ENCODE assay signal across 34 mouse cellular contexts in the genomic region with DNA sequence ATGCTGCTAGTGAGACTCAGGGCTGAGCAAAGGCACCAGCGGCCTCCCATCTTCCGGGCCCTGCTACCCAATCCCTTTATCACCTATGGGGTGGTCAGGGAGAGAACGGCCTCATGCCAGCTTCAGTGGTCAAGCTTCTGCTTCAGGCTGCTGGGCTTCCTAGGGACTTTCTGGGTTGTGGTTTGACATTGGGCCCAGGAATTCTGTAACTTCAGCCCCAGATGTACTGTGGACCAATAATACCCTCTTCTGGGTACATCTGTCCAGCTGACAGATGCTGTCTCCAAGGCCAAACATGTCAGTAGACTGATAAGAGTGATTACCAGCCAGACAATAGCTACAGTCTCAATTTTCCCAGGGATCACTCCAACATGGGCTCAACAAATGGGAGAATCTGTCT. TPM values are rescaled to one million over a fixed set of nuclear protein-coding genes. Genes with fewer than 3 reads are reported as not detected.
DNase-seq lines count a peak whose midpoint lies in the region; TF ChIP-seq lines count a peak whose summit lies in the region.
"Had no signal": no experiment of that assay in that cellular context is flagged by ENCODE, and none has a peak within 500 bp of the region (broad histone marks: within the 10 kb centered on the region; RNA-seq: fewer than 3 reads in every experiment).

No protein-coding gene starts in this region.

- H3K4me3 ChIP-seq in cerebellum, adult 2 months (replicated peaks; ENCODE audit: insufficient read depth, low read depth, low read length) = no peak overlapping the region
- H3K4me3 ChIP-seq: forebrain, embryonic 10.5 days; forebrain, embryonic 13.5 days; heart, adult 2 months; heart, embryonic 10.5 days; heart, embryonic 13.5 days had no signal

- TF ChIP-seq CTCF in cerebellum, adult 2 months (IDR thresholded peaks at IDR 0.05; ENCODE audit: borderline replicate concordance, insufficient read depth, low read depth, low read length) = no peak

- H3K27ac ChIP-seq in cerebellum, adult 2 months (ENCODE audit: insufficient read depth, low read length) = no peak overlapping the region
- H3K27ac ChIP-seq: forebrain, embryonic 10.5 days; forebrain, embryonic 13.5 days; heart, adult 2 months; heart, embryonic 10.5 days; heart, embryonic 13.5 days; hindbrain, embryonic 14.5 days; hindbrain, postnatal 0 days had no signal

- no peaks in the 10 kb centered on the region for H3K27me3 ChIP-seq in cerebellum, adult 2 months (ENCODE audit: control insufficient read depth, insufficient read depth, low read length)
- H3K27me3 ChIP-seq: forebrain, embryonic 13.5 days had no signal

- peaks cover 15% of the 10 kb centered on the region for H3K4me1 ChIP-seq in cerebellum, adult 2 months (ENCODE audit: control insufficient read depth, insufficient read depth, low read length)

- 97% methylated on average over 3 of the region's 3 CpGs for WGBS in cerebellum, adult 2 months

- TF ChIP-seq POLR2A in cerebellum, adult 2 months (IDR thresholded peaks at IDR 0.05; ENCODE audit: borderline replicate concordance, insufficient read depth, low read length) = no peak

- peak; percentile 8 for DNase-seq in cerebellum, adult 11-12 months
- no peak for DNase-seq in cerebellum, adult 18-20 months
- DNase-seq in cerebellum, postnatal 10 days = peak; percentile 9 to 14
- DNase-seq in cerebellum, adult 2 months = no peak
- DNase-seq in adipocyte (ENCODE audit: low spot score) = peak; percentile 57
- no peak for DNase-seq in thymus, postnatal 36 days
- DNase-seq: adrenal gland, postnatal 10 days; B cell, adult 2 months; cerebellum, adult 11 months; cerebellum, postnatal 36 days; embryo, embryonic 11 days; gastrocnemius, postnatal 10 days; gastrocnemius, postnatal 36 days; heart, adult 2 months; heart, postnatal 14 days; heart, postnatal 4 days; kidney, adult 18-20 months; kidney, adult 9 months had no signal

RNA-seq across cellular contexts. Expression of gene Rtn4r, which starts 42.3 kb away (rescaled TPM):
- 82.9 and 97.4 TPM in 2 replicates for polyA plus RNA-seq in cerebellum, adult 2 months (2012; rRNA removed)
- polyA plus RNA-seq: G1E; inflammation-experienced regulatory T-cells, adult 6 months had no signal

RNA-seq across cellular contexts. Expression of gene Ccdc188, which starts 47.9 kb away (rescaled TPM):
- polyA plus RNA-seq in cerebellum, adult 2 months (2012; rRNA removed) = not detected in 2 replicates
- polyA plus RNA-seq: cortical plate, adult 2 months; embryonic facial prominence, embryonic 11.5 days; embryonic facial prominence, embryonic 14.5 days; forebrain, embryonic 10.5 days; forebrain, embryonic 13.5 days; forebrain, embryonic 16.5 days; G1E; heart, adult 2 months; heart, embryonic 10.5 days; heart, embryonic 13.5 days; heart, embryonic 16.5 days; hindbrain, embryonic 11.5 days; hindbrain, embryonic 14.5 days; hindbrain, postnatal 0 days; inflammation-experienced regulatory T-cells, adult 6 months; intestine, embryonic 16.5 days; Patski had no signal

Comparison
In these comparisons a context has a peak if more than half of its experiments do, and no peak if none do; other contexts are left out.
1. DNase-seq: peak in cerebellum, adult 11-12 months (single experiment), cerebellum, postnatal 10 days (2 of 2) and adipocyte (single experiment); none in cerebellum, adult 18-20 months (0 of 2), cerebellum, adult 2 months (0 of 2) and thymus, postnatal 36 days (0 of 2).